Mouse (Mus musculus) intestine, embryonic 15.5 days (tissue): Measurements from ENCODE around the gene Ei24. TPM values are rescaled to one million over a fixed set of nuclear protein-coding genes. Genes with fewer than 3 reads are reported as not detected.
A peak's percentile ranks its signal among the peaks of the same experiment; 100 is the strongest.

Experiments used
- ATAC-seq: fragments of 200-750 bp; cut with Nextera tagmentation; 2 replicates; pipeline ENCODE4 v1.8.0; 2017; ENCODE audit warnings: moderate TSS enrichment, moderate library complexity
- H3K27ac ChIP-seq: fragments of 300-500 bp; sonication (generic); 2 replicates; pipeline ENCODE4 v1.5.1; 2015; ENCODE audit warnings: mild to moderate bottlenecking, inconsistent platforms
- H3K27me3 ChIP-seq: fragments of 300-500 bp; sonication (generic); replicated peaks from 2 replicates; pipeline ENCODE4 v1.6.1; 2015; ENCODE audit warnings: inconsistent platforms
- H3K36me3 ChIP-seq: fragments of 300-500 bp; sonication (generic); 2 replicates; pipeline ENCODE4 v1.6.1; 2015; ENCODE audit warnings: inconsistent platforms
- H3K4me1 ChIP-seq: fragments of 300-500 bp; sonication (generic); replicated peaks from 2 replicates; pipeline ENCODE4 v1.6.1; 2015; ENCODE audit warnings: inconsistent platforms
- H3K4me2 ChIP-seq: fragments of 300-500 bp; sonication (generic); replicated peaks from 2 replicates; pipeline ENCODE4 v1.6.1; 2015; ENCODE audit warnings: mild to moderate bottlenecking, inconsistent platforms
- H3K4me3 ChIP-seq: fragments of 300-500 bp; sonication (generic); replicated peaks from 2 replicates; pipeline ENCODE4 v1.5.1; 2015; ENCODE audit warnings: inconsistent platforms
- H3K9ac ChIP-seq: fragments of 300-500 bp; sonication (generic); 2 replicates; pipeline ENCODE4 v1.6.1; 2015; ENCODE audit warnings: inconsistent platforms
- H3K9me3 ChIP-seq: fragments of 300-500 bp; sonication (generic); 2 replicates; pipeline ENCODE4 v1.6.1; 2016; ENCODE audit warnings: inconsistent platforms
- WGBS: fragments of 180-500 bp; shearing (Covaris S2); methylation state at CpG from one replicate; pipeline ENCODE4 v1.1.7; 2015; 5-methylcytosine and 5-hydroxymethylcytosine counted together
- polyA plus RNA-seq: library from polyadenylated mRNA; unstranded; fragments of >200 nt; fragmentation: Nextera tagmentation; extraction: Ambion mirVana; gene quantifications from 2 replicates; pipeline ENCODE4 v1.2.1, GENCODE M21; 2015

The Ei24 gene
- polyA plus RNA-seq, 1 experiment from 2014 or later = 95.5 TPM

GRCm38 (mm10) chr9:36814486-36814885 is 17.3 kb upstream of the Ei24 start:
- WGBS = 66% methylated on average over 3 of the region's 3 CpGs
- Histone ChIP-seq H3K4me3 (no peak overlapping the region), H3K9me3 (no peaks in the 10 kb centered on the region), H3K9ac (no peak overlapping the region), H3K4me2 (no peak overlapping the region), H3K36me3 (no peaks in the 10 kb centered on the region), H3K27me3 (no peaks in the 10 kb centered on the region), H3K27ac (no peak overlapping the region), H3K4me1 (no peaks in the 10 kb centered on the region)
- no peak for ATAC-seq

GRCm38 (mm10) chr9:36808126-36808785 is 11.1 kb upstream of the Ei24 start:
- Histone ChIP-seq H3K4me1 (no peaks in the 10 kb centered on the region), H3K4me3 (no peak overlapping the region), H3K36me3 (no peaks in the 10 kb centered on the region), H3K4me2 (no peak overlapping the region), H3K27ac (no peak overlapping the region), H3K27me3 (no peaks in the 10 kb centered on the region), H3K9ac (no peak overlapping the region), H3K9me3 (no peaks in the 10 kb centered on the region)
- no peak for ATAC-seq
- 68% methylated on average over 5 of the region's 5 CpGs for WGBS

GRCm38 (mm10) chr9:36805256-36805975 is 8.2 kb upstream of the Ei24 start:
- no peak for ATAC-seq

GRCm38 (mm10) chr9:36803926-36804325 is 6.7 kb upstream of the Ei24 start:
- Histone ChIP-seq H3K36me3 (no peaks in the 10 kb centered on the region), H3K27me3 (no peaks in the 10 kb centered on the region), H3K27ac (no peak overlapping the region), H3K4me1 (no peaks in the 10 kb centered on the region), H3K9me3 (no peaks in the 10 kb centered on the region), H3K9ac (no peak overlapping the region), H3K4me3 (no peak overlapping the region), H3K4me2 (no peak overlapping the region)
- WGBS = 69% methylated on average over 3 of the region's 3 CpGs
- no peak for ATAC-seq

More at GRCm38 (mm10) chr9:36805256-36805975, 8.2 kb upstream of the Ei24 start:
- Histone ChIP-seq H3K4me2 (no peak overlapping the region), H3K36me3 (no peaks in the 10 kb centered on the region), H3K9ac (no peak overlapping the region), H3K4me3 (no peak overlapping the region), H3K27ac (no peak overlapping the region), H3K4me1 (no peaks in the 10 kb centered on the region), H3K27me3 (no peaks in the 10 kb centered on the region), H3K9me3 (no peaks in the 10 kb centered on the region)
- 68% methylated on average over 3 of the region's 3 CpGs for WGBS

GRCm38 (mm10) chr9:36803386-36803785 is 6.2 kb upstream of the Ei24 start:
- no peak overlapping the region for H3K9ac ChIP-seq
- ATAC-seq = no peak
- H3K4me3 ChIP-seq = no peak overlapping the region
- no peaks in the 10 kb centered on the region for H3K9me3 ChIP-seq
- H3K27me3 ChIP-seq = no peaks in the 10 kb centered on the region
- WGBS = 76% methylated on average over 6 of the region's 6 CpGs
- H3K27ac ChIP-seq = no peak overlapping the region
- H3K4me1 ChIP-seq = no peaks in the 10 kb centered on the region
- no peak overlapping the region for H3K4me2 ChIP-seq
- no peaks in the 10 kb centered on the region for H3K36me3 ChIP-seq

DNA sequence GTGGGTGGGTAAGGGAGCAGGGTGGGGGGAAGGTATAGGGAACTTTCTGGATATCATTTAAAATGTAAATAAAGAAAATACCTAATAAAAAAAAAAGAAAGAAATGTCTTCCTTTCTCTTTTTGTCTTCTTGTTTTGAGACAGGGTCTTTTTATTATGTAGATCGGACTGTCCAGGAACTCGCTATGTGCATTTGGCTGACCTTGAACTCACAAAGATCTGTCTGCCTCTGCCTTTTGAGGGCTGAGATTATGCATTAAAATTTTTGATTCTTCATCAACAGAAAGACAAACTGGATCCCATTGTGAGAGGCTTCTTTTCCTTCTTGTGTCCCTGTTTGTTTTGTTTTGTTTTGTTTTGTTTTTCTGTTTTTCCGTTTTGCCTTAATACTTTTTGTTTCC is 5.8 kb upstream of the Ei24 start:
- 84% methylated on average over 3 of the region's 3 CpGs for WGBS
- H3K27me3 ChIP-seq = no peaks in the 10 kb centered on the region

GRCm38 (mm10) chr9:36801961-36802360 is 4.8 kb upstream of the Ei24 start:
- 75% methylated on average over 2 of the region's 2 CpGs for WGBS
- Histone ChIP-seq H3K4me3 (no peak overlapping the region), H3K4me2 (no peak overlapping the region), H3K27ac (no peak overlapping the region), H3K27me3 (no peaks in the 10 kb centered on the region), H3K4me1 (no peaks in the 10 kb centered on the region), H3K36me3 (no peaks in the 10 kb centered on the region), H3K9ac (no peak overlapping the region), H3K9me3 (no peaks in the 10 kb centered on the region)
- no peak for ATAC-seq

More for the DNA sequence above, 5.8 kb upstream of the Ei24 start:
- H3K4me2 ChIP-seq = no peak overlapping the region
- no peaks in the 10 kb centered on the region for H3K36me3 ChIP-seq
- H3K9ac ChIP-seq = no peak overlapping the region
- no peaks in the 10 kb centered on the region for H3K9me3 ChIP-seq
- no peak overlapping the region for H3K27ac ChIP-seq
- no peak for ATAC-seq
- no peak overlapping the region for H3K4me3 ChIP-seq
- no peaks in the 10 kb centered on the region for H3K4me1 ChIP-seq

DNA sequence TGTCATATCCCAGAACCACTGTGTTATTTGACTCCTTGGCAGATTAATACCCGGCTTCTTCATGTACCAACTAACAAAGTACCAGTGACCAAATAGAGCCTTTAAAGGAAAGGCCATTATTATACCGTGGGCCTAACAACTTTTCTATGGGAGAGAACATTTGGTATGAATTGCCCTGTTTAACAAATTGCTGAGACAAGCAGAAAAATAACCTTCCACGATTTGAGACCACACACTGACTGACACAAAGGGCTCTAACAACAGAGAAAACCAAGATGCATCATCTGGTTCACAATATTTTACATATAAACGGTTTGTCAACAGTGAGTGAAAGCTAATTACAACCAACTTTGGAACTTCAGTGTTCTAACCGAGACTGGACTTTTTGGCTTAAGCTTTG is 969 bp downstream of the Ei24 start:
- peak overlapping the region; percentile 67 for H3K4me2 ChIP-seq
- H3K4me3 ChIP-seq = peak overlapping the region; percentile 99
- H3K9me3 ChIP-seq = no peaks in the 10 kb centered on the region
- H3K4me1 ChIP-seq = peaks cover 5% of the 10 kb centered on the region; the same call in 1 of the 2 replicates
- H3K9ac ChIP-seq = peak overlapping the region; percentile 99
- no peak for ATAC-seq
- WGBS = 19% methylated on average over 5 of the region's 5 CpGs
- no peaks in the 10 kb centered on the region for H3K27me3 ChIP-seq
- no peaks in the 10 kb centered on the region for H3K36me3 ChIP-seq
- H3K27ac ChIP-seq = no peak overlapping the region

GRCm38 (mm10) chr9:36795556-36795955 is 1.6 kb downstream of the Ei24 start:
- WGBS = 81% methylated on average over 1 of the region's 1 CpGs
- H3K4me2 ChIP-seq = peak overlapping the region; percentile 67
- H3K36me3 ChIP-seq = peaks cover 3% of the 10 kb centered on the region; the same call in 1 of the 2 replicates
- ATAC-seq = no peak
- H3K9me3 ChIP-seq = no peaks in the 10 kb centered on the region
- peaks cover 5% of the 10 kb centered on the region; the same call in 1 of the 2 replicates for H3K4me1 ChIP-seq
- no peak overlapping the region for H3K4me3 ChIP-seq
- no peak overlapping the region for H3K27ac ChIP-seq
- no peaks in the 10 kb centered on the region for H3K27me3 ChIP-seq
- no peak overlapping the region for H3K9ac ChIP-seq

GRCm38 (mm10) chr9:36794487-36794886 is 2.7 kb downstream of the Ei24 start:
- 75% methylated on average over 2 of the region's 2 CpGs for WGBS
- H3K27ac ChIP-seq = no peak overlapping the region
- no peaks in the 10 kb centered on the region for H3K9me3 ChIP-seq
- H3K4me2 ChIP-seq = no peak overlapping the region
- H3K9ac ChIP-seq = no peak overlapping the region
- no peak overlapping the region for H3K4me3 ChIP-seq
- peaks cover 5% of the 10 kb centered on the region; the same call in 1 of the 2 replicates for H3K4me1 ChIP-seq
- no peak for ATAC-seq
- peaks cover 5% of the 10 kb centered on the region for H3K36me3 ChIP-seq
- H3K27me3 ChIP-seq = no peaks in the 10 kb centered on the region

DNA sequence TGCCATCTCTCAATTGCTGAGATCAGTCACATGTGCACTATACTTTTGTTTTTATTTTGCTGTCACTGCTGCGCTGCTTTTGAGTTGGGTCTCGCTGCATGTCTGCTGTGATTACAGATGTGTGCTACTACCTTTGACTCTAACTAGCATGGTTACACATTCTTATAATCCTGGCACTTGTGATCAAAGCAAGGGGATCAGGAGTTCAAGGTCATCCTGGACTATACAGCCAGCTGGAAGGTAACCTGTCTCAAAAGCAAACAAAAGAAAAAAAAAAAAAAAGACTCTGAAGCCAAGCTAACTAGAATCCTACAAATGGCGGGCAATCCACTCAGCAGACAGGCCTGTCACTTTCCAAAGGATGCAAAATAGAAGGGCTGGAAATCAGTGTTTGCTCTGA is 5.0 kb downstream of the Ei24 start:
- Histone ChIP-seq H3K27ac (no peak overlapping the region), H3K9me3 (no peaks in the 10 kb centered on the region), H3K4me3 (no peak overlapping the region), H3K9ac (no peak overlapping the region), H3K4me1 (peaks cover 5% of the 10 kb centered on the region; the same call in 1 of the 2 replicates), H3K4me2 (no peak overlapping the region), H3K36me3 (peaks cover 14% of the 10 kb centered on the region), H3K27me3 (no peaks in the 10 kb centered on the region)
- WGBS = 75% methylated on average over 3 of the region's 3 CpGs
- ATAC-seq = no peak

- Histone ChIP-seq H3K4me2 (no peak overlapping the region), H3K27me3 (no peaks in the 10 kb centered on the region), H3K9ac (no peak overlapping the region), H3K36me3 (peaks cover 18% of the 10 kb centered on the region), H3K4me3 (no peak overlapping the region), H3K9me3 (no peaks in the 10 kb centered on the region), H3K27ac (no peak overlapping the region), H3K4me1 (no peaks in the 10 kb centered on the region)
- WGBS = 79% methylated on average over 2 of the region's 2 CpGs
- ATAC-seq = no peak
Observed at GRCm38 (mm10) chr9:36783921-36784320, 13.3 kb downstream of the Ei24 start.

GRCm38 (mm10) chr9:36769048-36769413 is 28.2 kb downstream of the Ei24 start:
- Histone ChIP-seq H3K27me3 (no peaks in the 10 kb centered on the region), H3K4me1 (0 out of 2 replicates have a peak, but pooled peaks cover 4% of the 10 kb centered on the region), H3K9ac (no peak overlapping the region), H3K4me2 (peak overlapping the region; percentile 73; the same call in 1 of the 2 replicates), H3K9me3 (no peaks in the 10 kb centered on the region), H3K27ac (no peak overlapping the region), H3K36me3 (peaks cover 2% of the 10 kb centered on the region; the same call in 1 of the 2 replicates), H3K4me3 (no peak overlapping the region)
- WGBS = 93% methylated on average over 1 of the region's 1 CpGs
- no peak for ATAC-seq
